Mouse (Mus musculus): ENCODE data around the gene 9530003J23Rik.
"Not testable (repeated sequence)": the region's sequence is repeated elsewhere in the genome, so short reads cannot be mapped to it uniquely, and the experiment has no call there.

The 9530003J23Rik gene

GRCm38 (mm10) chr10:117224102-117224990, 14.2 kb downstream of the 9530003J23Rik start, which contains the start of gene Yeats4:
Yeats4 (minus strand) TSS chr10:117224507.
- DNase-seq, result peak; percentile 95

- DNase-seq, result no peak
These were observed 14.8 kb downstream of the 9530003J23Rik start for GRCm38 (mm10) chr10:117223758-117224101.

DNA sequence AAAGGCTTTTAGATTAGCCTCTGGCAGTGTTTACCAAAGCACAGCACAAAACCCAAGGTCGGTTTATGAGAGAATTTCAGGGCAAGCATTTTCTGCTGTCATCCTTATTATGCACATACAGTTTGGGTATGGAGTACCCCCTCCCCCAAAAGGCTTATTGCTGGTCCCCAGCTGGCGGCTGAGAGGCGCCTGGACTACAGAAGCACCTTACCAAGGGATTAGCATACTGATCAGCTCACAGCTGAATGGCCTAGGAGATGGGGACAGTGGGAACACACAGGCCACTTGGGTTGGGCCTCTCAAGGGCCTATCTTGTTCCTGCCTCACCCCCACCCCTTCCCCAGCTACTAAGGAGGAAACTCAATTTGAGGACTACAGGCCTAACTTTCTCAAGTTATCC, 15.7 kb downstream of the 9530003J23Rik start:
- no peak for DNase-seq

DNA sequence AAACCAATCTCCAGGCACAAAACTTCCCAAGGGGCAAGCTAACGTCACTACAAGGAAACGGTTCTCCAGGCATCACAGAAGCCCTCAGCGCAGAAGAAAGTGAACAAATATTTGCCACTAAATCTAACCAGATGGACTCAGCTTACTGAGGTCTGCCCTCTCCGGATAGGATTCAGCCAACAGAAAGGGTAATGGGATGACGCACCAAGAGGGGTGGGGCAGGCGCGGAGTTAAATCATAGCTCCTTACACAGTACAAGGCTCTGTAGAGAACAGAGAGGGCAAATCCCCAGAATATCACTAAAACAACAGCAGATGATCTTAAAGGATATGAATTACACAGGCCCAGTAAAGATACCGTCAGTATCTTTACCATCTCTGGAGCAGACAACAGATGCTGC, 20.2 kb downstream of the 9530003J23Rik start:
- DNase-seq, result no peak

- DNase-seq, result no peak
These were observed 21.2 kb downstream of the 9530003J23Rik start for GRCm38 (mm10) chr10:117217246-117217840.

GRCm38 (mm10) chr10:117216793-117217192, 21.7 kb downstream of the 9530003J23Rik start:
- DNase-seq, result no peak

GRCm38 (mm10) chr10:117216132-117216495, 22.4 kb downstream of the 9530003J23Rik start:
- no peak for DNase-seq

DNA sequence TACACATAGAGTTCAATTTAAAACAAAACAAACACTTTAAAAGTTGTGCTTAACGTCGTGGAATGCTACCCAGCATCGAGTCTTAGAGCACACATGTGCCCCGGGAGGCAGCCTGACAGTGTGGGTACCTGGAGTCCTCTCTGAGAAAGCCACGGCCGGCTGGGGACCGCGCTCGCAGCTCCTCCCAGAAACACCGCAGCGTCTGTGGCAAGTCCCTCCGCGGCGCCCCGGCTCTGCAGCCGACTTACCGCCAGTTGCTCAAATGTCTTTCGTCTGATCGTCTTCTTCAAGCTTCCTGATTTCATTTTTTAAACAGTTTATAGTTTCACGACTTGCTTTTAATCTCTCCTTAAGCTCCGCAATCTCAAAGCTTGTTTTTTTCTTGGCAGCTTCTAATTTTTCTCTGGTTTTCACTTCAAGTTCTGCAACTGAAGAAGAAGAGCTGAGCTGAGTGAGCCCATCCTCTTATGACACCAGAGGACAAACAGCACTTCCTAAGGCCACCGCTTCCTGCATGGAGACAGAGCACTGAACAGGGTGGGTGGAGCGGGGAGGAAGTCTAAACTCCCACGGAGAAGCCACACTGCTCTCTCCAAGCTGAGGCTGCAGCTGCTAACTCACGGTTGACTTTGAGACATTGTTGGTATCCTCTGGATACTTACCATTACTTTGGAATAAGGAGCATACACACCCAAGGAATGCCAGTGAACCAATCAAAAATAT, 22.9 kb downstream of the 9530003J23Rik start:
- DNase-seq, result no peak

DNA sequence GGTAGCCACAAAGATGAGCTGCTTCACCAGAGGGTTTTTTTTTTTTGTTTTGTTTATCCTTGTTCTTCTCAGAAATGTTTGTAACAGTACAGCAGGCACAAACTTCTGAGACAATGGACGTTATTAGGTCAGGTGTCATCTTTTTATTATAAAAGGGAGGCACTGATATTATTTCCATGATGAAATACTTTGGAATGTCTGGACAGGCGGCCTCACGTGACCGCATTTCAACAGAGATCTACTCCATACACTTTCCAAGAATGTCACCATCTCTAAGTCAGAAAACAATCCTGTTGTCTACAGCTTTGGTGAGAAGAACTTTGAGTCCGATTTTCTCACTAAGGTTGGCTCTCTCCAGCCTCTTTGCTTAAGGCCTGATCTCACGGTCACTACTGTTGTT, 27.5 kb downstream of the 9530003J23Rik start:
- DNase-seq, result no peak

- DNase-seq, result peak; percentile 32
These were observed 29.0 kb downstream of the 9530003J23Rik start for GRCm38 (mm10) chr10:117209469-117209938.

DNA sequence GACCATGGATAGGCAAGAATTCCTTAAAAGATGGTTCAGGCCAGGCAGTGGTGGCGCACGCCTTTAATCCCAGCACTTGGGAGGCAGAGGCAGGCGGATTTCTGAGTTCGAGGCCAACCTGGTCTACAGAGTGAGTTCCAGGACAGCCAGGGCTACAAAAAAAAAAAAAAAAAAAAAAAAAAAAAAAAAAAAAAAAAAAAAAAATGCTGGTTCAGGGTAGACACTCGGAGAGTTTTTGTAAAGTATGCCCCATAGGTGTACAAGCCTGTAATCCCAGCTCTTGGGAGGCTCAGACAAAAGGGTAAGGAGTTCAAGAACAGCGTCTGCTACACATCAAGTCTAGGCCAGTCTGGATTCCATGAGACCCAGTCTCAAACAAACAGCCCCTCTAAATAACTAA, 29.7 kb downstream of the 9530003J23Rik start:
- not testable (repeated sequence) for DNase-seq

DNA sequence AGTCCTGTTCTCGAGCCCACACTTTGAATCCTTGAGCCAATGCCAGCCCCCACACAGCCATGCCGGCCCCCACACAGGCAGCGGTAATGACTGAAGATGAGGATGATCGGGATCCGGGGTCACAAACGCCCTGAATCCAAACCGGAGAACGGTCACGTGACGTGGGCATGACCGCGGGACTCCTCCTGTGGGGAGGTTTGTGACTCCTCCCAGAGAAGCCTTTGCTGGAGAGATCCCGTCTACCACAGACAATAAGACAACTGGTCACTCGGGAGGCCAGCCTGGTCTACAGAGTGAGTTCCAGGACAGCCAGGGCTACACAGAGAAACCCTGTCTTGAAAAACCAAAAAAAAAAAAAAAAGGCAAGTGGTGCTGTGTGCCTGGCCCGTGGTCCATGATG, 30.3 kb downstream of the 9530003J23Rik start:
- DNase-seq, result no peak

DNA sequence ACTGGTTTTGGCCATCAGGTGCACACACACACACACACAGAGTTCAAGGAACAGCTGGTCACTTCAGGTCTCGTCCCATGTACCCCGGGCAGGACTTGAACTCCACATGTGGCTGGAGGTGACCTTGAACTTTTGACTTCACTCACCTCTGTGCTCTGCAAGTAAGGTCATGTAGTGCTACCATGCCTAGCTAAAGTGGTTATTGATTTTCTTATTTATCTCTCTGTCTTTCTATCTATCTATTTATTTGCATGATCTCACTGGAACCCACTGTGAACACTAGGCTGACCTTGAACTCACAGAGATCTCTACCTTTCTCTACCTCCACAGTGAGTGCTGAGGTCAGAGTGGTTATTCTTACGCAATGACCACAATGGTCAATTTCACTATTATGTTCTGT, 32.4 kb downstream of the 9530003J23Rik start:
- DNase-seq, result no peak

DNA sequence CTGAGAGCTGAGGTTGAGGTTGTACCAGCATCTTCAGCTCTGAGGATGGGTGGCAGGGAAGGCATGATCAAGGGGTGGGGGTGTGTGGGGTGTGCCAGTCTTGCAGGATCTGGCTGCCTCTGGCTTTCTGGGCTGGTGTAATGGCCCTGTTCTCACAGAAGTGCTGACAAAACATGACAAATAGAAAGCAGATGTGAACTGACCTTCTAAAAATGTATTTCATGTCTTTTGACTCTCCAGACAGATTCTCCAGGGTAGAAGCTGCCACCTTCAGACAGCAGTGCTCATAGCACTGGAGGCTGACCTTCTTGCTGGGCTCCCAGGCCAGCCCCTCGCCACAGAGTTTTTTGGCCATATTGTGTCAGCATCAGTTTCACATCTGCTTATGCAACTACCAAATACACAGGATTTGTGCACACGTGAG, 34.9 kb downstream of the 9530003J23Rik start:
- DNase-seq, result no peak

DNA sequence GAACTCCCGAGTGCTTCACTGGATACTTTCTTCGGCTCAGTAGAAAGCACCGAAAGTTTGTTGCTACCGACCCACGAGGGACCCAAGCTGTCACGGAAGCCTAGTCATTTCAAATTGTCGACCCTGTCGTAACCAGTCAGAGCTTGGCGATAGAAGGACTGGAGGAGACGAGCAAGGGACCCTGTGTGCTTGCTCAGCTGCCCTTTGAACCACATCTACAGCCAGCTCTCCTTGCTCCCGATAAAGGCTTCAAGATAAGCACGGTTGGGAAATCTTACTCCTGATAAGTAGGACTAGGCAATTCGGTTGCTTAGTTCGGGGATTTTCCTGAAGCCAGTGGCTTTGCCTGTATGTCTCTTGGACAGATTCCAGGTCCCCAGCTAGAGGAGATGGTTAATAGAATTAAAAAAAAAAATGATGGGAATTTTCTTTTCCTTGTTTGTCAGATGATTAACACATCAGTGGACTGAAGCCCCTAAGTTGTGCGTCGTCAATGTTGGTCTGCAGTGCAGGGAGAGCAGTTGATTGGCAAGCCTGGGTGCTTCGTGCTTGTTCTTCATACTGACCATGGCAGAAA, 35.4 kb downstream of the 9530003J23Rik start:
- no peak for DNase-seq

DNA sequence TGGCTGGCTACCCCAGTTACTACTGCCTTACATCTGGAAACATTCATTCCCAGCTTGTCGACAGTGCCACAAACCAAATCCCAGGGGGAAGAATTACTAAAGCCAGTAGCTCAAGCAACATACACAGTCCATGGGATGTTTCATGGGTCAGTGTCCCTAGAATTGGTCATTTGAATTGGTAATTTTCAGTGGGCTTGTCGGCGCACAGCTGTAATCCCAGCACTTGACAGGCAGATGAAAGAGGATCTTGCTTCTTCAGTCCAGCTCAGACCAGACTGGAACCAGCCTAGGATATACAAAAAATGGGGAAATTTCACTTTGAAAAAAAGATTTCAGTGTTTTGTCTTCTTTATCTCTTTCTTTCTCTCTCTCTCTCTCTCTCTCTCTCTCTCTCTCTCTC, 38.8 kb downstream of the 9530003J23Rik start:
- DNase-seq, result no peak

DNA sequence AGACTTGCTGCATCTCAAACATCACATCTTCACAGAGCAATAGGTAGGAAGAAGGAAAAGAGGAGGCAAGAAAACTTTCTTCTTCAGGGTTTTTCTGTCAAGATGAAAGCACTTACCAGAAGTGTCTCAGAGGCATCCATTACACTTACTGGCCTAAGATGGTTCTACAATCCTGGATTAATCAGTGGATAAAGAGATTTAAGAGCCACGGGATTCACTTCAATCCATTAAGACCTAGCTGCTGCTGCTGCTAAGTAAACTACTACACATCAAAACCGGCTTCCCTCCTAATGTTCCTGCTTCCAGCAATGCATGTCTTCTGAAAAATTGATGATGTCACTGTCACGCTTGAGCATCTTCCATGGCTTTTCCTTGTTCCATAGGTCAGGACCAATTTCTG, 41.8 kb downstream of the 9530003J23Rik start:
- DNase-seq, result no peak

- no peak for DNase-seq
These were observed 42.8 kb downstream of the 9530003J23Rik start for GRCm38 (mm10) chr10:117195748-117196147.

- no peak for DNase-seq
These were observed 43.5 kb downstream of the 9530003J23Rik start for GRCm38 (mm10) chr10:117195005-117195404.

DNA sequence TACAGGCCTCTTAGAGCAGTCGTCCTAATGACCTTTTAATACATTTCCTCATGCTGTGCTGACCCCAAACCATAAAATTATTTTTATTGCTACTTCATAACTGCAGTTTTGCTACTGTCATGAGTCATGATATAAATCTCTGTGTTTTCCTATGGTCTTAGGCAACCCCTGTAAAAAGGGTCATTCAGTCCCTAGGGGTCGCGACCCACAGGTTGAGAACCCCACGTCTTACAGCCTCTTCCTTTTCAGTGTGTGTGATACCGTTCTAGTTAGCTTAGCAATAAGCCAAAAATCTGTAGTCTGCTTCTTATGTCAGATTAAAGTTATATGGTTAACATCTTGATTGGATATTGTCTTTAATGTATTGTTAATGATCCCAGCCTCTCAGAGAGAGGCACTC, 45.1 kb downstream of the 9530003J23Rik start:
- no peak for DNase-seq

- DNase-seq, result no peak
These were observed 53.0 kb downstream of the 9530003J23Rik start for GRCm38 (mm10) chr10:117185399-117186089.

Measured in kidney, adult 11 months (tissue).